Mouse (Mus musculus) bone marrow, adult 2 months (tissue): ENCODE data around the gene Sptbn4. TPM values are rescaled to one million over a fixed set of nuclear protein-coding genes. Genes with fewer than 3 reads are reported as not detected.

Experiments
- H3K27ac ChIP-seq: fragments of 200-500 bp; 2 replicates; pipeline ENCODE4 v1.5.1; 2012; ENCODE audit warnings: low read depth, mild to moderate bottlenecking, control low read depth, inconsistent platforms, low read length; ENCODE audit not compliant: control insufficient read depth, poor library complexity, insufficient read depth
- H3K4me1 ChIP-seq: fragments of 200-500 bp; 2 replicates; pipeline ENCODE4 v1.6.1; 2011; ENCODE audit warnings: low read length; ENCODE audit not compliant: control insufficient read depth, insufficient read depth
- H3K4me3 ChIP-seq: fragments of 200-500 bp; replicated peaks from 2 replicates; pipeline ENCODE3; 2011; ENCODE audit warnings: mild to moderate bottlenecking, low read depth, low read length, control low read depth; ENCODE audit not compliant: control insufficient read depth
- CTCF ChIP-seq: fragments of 200-500 bp; IDR thresholded peaks from 2 replicates; pipeline ENCODE4 v1.5.1; 2011; ENCODE audit warnings: low read length, control low read depth; ENCODE audit not compliant: control insufficient read depth, insufficient read depth
- POLR2A ChIP-seq: fragments of 200-500 bp; IDR thresholded peaks from 2 replicates; pipeline ENCODE4 v1.6.1; 2011; ENCODE audit warnings: low read depth, mild to moderate bottlenecking, control low read depth, low read length, borderline replicate concordance; ENCODE audit not compliant: control insufficient read depth
- WGBS: fragments of 180-500 bp; shearing (Covaris S2); methylation state at CpG from one replicate; pipeline ENCODE4 v1.1.7; 2018; 5-methylcytosine and 5-hydroxymethylcytosine counted together
- polyA plus RNA-seq: library from polyadenylated mRNA; stranded (reverse); fragments of >200 nt; gene quantifications from 2 replicates; pipeline ENCODE4 v1.2.4, GENCODE M21; 2011; ENCODE audit warnings: low replicate concordance; ENCODE audit not compliant: missing spikeins, insufficient read depth, insufficient read length

Gene Sptbn4
- polyA plus RNA-seq, 1 experiment: 0.62 TPM

DNA sequence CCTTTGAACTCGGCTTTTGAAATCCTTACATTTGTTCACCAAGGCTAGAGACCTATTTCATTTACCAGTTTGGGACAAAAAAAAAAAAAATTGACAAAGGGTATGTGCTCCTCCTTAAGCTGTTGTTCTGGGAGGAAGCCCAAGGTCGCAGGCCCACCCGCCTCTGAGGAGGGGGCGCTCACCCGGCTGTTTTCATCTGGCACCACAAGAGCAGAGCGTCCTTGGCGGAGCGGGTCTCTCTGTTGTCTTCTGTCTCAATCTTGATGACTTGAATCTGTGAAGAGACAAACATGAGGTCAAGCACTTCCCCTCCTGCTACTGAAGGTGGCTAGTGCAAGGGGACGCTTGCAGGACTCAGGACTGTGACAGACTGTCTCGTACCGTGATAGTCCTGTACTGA lies 19.5 kb downstream of the Sptbn4 start:
- no peaks in the 10 kb centered on the region for H3K4me1 ChIP-seq
- no peak overlapping the region for H3K4me3 ChIP-seq
- WGBS: 79% methylated on average over 11 of the region's 11 CpGs
- no peak overlapping the region for H3K27ac ChIP-seq
- TF ChIP-seq CTCF: no peak
- no peak for TF ChIP-seq POLR2A

- no peak overlapping the region for H3K27ac ChIP-seq
- no peaks in the 10 kb centered on the region for H3K4me1 ChIP-seq
- 59% methylated on average over 1 of the region's 1 CpGs for WGBS
- TF ChIP-seq CTCF: no peak
- TF ChIP-seq POLR2A: no peak
- no peak overlapping the region for H3K4me3 ChIP-seq
Measured at GRCm38 (mm10) chr7:27427387-27427786, 20.1 kb downstream of the Sptbn4 start.

- no peaks in the 10 kb centered on the region for H3K4me1 ChIP-seq
- WGBS: 81% methylated on average over 12 of the region's 12 CpGs
- H3K27ac ChIP-seq: no peak overlapping the region
- no peak overlapping the region for H3K4me3 ChIP-seq
- TF ChIP-seq POLR2A (no peak), CTCF (no peak)
Measured at GRCm38 (mm10) chr7:27423556-27424326, 23.7 kb downstream of the Sptbn4 start.

DNA sequence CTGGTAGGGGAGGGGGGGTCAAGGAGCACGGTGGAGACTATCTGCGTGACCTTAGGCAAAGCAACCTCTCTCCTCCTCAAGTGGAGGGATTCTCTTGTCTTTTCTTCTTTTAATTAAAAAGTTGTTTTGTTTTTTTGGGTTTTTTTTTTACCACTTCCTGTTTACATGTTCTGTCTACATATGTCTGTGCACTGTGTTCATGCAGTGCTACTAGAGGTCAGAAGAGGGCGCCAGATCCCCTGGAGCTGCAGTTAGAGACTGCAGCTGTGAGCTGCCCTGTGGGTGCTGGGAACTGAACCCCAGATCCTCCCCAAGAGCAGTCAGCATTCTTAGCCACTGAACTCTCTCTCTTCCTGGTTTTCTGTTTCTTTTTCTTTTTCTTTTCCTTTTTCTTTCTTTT lies 28.4 kb downstream of the Sptbn4 start:
- WGBS: 75% methylated on average over 3 of the region's 3 CpGs
- Histone ChIP-seq H3K27ac (no peak overlapping the region), H3K4me3 (no peak overlapping the region), H3K4me1 (no peaks in the 10 kb centered on the region)
- no peak for TF ChIP-seq POLR2A
- TF ChIP-seq CTCF: peak; percentile 51

DNA sequence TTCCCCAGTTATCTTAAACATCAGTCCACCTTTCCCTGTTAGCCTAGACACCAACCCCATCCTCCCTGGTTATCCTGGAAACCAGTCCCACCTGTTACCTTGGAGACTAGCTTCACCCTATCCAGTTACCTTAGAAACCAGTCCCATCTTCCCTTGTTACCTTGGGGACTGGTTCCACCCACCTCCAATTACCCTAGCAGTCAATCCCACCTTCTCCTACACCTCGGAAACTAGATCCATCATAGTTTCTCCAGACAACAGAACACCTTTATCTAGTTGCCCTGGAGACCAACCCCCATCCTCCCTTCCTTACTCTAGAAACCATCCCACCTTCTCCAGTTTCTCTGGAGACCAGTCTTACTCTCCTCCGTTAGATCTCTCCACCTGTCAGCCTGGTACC lies 30.3 kb downstream of the Sptbn4 start:
- H3K4me1 ChIP-seq: no peaks in the 10 kb centered on the region
- no peak overlapping the region for H3K4me3 ChIP-seq
- no peak for TF ChIP-seq CTCF
- no peak for TF ChIP-seq POLR2A
- no peak overlapping the region for H3K27ac ChIP-seq
- WGBS: 69% methylated on average over 2 of the region's 2 CpGs

- Histone ChIP-seq H3K27ac (no peak overlapping the region; the same call in 1 of the 2 replicates), H3K4me1 (no peaks in the 10 kb centered on the region), H3K4me3 (no peak overlapping the region)
- TF ChIP-seq POLR2A (no peak), CTCF (peak; percentile 53; the same call in 1 of the 2 replicates)
- 1% methylated on average over 96 of the region's 96 CpGs for WGBS
Measured at GRCm38 (mm10) chr7:27408379-27409176, 38.9 kb downstream of the Sptbn4 start.

- no peak overlapping the region for H3K4me3 ChIP-seq
- no peaks in the 10 kb centered on the region for H3K4me1 ChIP-seq
- no peak for TF ChIP-seq CTCF
- TF ChIP-seq POLR2A: no peak
- 45% methylated on average over 8 of the region's 8 CpGs for WGBS
- no peak overlapping the region for H3K27ac ChIP-seq
Measured at GRCm38 (mm10) chr7:27407816-27408215, 39.7 kb downstream of the Sptbn4 start.

GRCm38 (mm10) chr7:27406481-27406880 lies 41.0 kb downstream of the Sptbn4 start:
- TF ChIP-seq POLR2A (no peak), CTCF (no peak)
- no peak overlapping the region for H3K4me3 ChIP-seq
- WGBS: 75% methylated on average over 7 of the region's 7 CpGs
- H3K4me1 ChIP-seq: no peaks in the 10 kb centered on the region
- H3K27ac ChIP-seq: no peak overlapping the region
